Mouse (Mus musculus) duodenum, adult 2 months (tissue): ENCODE results near the gene Gm7173. TPM values are rescaled to one million over a fixed set of nuclear protein-coding genes. Genes with fewer than 3 reads are reported as not detected.

Source experiments
- polyA plus RNA-seq: library from polyadenylated mRNA; depleted of rRNA; stranded (reverse); fragments of >200 nt; gene quantifications from 2 replicates; pipeline ENCODE4 v1.2.3, GENCODE M21; 2012; ENCODE audit warnings: low replicate concordance; rRNA removed

The Gm7173 gene
- not detected in 2 replicates for polyA plus RNA-seq

DNA sequence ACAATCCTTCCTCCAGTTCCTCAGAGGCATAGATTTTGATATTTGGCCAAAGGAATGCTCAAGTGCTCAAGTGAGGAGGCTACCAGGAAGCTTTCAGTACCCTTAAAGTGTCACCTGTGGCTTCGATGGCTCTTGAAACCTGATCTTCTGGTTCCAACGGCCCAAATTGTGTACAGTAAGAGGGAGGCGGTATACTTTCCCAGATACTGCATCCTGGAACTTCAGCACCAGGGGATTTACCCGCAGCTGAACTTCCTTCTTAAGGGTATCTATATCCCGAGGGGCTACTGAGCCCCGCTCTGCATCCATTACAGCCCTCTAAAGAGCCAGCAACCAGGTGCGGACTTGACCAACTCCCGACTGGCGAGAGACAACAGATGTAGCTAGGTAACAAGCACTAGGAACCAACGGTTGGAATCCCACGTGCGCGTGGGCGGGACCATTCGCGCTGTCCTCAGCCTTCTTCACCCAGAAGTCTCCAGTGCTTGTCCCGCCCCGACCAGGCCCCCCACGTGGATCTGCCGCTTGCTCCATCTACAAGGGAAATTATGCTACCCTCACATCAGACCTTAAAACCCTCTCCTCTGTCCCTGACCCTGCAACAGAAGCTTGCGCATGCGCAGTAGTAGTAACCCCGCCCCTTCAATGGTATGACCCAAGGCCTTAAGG lies at the start of gene Gm7173:
TSS of gene Gm7173 (minus strand) at position 309 of the 669 bp plus-strand sequence.

Other genes with a start within 250 kb of the Gm7173 start
- not detected in 2 replicates for gene Mageb16, start 154.2 kb upstream of the Gm7173 start, polyA plus RNA-seq